Mouse (Mus musculus) CD8-positive naive resting alpha-beta T cell, adult 2 months (primary cell): ENCODE measurements around the gene Arhgap20.

Experiments
- DNase-seq, 2 experiments: peaks; one replicate each; pipeline ENCODE4 v3.0.0; 2022; ENCODE audit warnings: low read depth in 2 of 2, low spot score in 2 of 2

Gene Arhgap20

GRCm38 (mm10) chr9:51798251-51798650 is 33.1 kb downstream of the Arhgap20 start:
- DNase-seq = no peak

- no peak for DNase-seq
Measured at GRCm38 (mm10) chr9:51799156-51799555, 34.0 kb downstream of the Arhgap20 start.

- DNase-seq = no peak
Measured at GRCm38 (mm10) chr9:51807272-51807671, 42.1 kb downstream of the Arhgap20 start.

DNA sequence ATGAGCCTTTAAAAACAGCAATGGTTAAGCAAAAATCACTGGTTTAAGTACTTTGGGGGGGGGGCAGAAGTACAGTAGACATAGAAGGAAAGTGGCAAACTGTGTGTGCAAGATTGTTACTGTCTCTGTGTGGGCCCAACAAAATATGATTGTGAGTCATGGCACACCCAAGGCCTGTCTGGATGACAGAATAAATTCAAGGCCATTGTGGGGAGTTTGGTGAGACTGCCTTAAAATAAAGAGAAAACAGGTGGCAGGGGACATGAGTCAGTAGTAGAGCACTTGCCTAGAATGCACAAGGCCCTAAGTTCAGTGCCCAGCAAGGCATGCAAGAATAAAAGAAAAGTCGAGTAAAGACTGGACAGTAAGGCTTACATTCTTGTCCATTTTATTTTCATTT is 47.8 kb downstream of the Arhgap20 start:
- DNase-seq = no peak

DNA sequence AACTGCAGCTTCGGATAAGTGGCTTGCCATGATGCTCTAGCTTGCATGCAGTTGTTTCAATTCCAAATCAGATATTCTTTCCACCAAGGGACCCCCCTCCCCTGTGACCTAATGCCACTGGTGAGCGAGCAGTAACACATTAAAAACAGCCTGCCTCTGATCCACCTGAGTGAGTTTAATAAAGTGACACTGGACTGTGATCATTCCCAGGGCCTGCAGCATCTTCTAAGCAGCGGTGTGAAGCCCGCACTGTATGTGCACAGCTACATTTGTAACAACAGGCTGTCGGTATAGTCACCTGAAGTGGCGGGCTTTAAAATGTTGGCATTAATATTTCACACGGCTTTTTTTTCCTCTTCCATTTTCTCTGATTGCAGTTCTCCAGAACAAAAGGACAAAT is 59.4 kb downstream of the Arhgap20 start:
- DNase-seq = no peak

- DNase-seq = no peak
Measured at GRCm38 (mm10) chr9:51831596-51831995, 66.5 kb downstream of the Arhgap20 start.

DNA sequence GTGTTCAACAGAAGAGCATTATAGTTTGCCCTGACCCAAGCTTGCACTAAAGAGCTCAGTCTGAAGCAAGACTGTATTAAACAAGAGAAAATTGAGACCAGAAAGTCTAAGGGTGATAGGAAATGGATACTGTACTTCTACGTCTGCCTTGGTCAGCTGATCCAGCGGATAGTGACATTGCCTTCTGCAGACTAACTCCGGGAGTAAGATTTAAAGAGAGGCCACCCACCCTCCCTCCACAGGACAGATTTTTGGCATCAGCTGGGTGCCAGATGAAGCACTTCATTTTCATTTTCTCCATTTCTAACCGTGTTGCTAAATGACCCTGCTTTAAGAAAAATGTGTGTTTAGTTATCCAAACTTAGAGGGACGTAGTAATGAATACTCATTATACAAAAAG is 67.2 kb downstream of the Arhgap20 start:
- DNase-seq = no peak

DNA sequence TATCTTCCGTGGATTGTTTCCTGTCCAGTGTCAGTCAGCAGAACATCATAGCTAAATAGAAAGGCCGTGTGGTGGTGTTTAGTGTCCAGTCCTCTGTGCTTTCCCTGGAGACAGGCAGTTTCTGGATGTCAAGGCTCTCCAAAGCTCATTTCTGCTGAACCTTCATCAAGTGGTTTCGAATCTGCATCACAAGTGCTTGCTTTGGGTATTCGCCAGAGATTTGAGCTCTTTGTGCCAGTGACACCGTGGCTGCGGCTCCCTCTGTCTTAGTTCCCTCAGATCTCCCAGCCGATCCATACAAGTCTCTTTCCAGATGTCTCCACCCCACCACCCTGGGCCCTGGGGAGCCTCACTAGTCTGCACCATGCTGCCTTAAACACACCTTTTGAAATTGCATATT is 72.6 kb downstream of the Arhgap20 start:
- no peak for DNase-seq

- DNase-seq = no peak
Measured at GRCm38 (mm10) chr9:51843216-51843615, 78.1 kb downstream of the Arhgap20 start.

GRCm38 (mm10) chr9:51845796-51846195 is 80.7 kb downstream of the Arhgap20 start:
- DNase-seq = no peak

- DNase-seq = no peak
Measured at GRCm38 (mm10) chr9:51853772-51854171, 88.6 kb downstream of the Arhgap20 start.

GRCm38 (mm10) chr9:51864273-51864672 is 99.1 kb downstream of the Arhgap20 start:
- DNase-seq = no peak

GRCm38 (mm10) chr9:51866634-51867033 is 101.5 kb downstream of the Arhgap20 start:
- no peak for DNase-seq

GRCm38 (mm10) chr9:51869056-51869455 is 103.9 kb downstream of the Arhgap20 start:
- no peak for DNase-seq

DNA sequence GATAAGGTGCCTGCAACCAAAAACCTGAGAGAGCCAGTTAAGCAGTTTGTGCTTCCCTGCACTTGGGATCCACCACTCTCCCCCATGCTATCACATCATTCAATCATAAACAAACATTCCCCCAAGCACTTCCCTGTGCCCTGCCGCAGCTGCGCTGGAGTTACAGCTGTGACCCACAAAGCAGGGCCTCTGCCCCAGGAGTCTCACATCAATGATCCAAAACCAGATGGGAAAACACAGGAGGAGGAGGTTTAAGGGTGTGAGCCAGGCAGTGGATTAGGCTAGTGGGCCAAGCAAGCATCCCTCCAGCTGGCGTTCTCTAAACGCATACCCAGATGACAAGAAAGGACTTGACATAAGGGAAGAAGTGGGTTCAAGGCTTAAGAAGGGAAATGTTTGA is 109.2 kb downstream of the Arhgap20 start:
- DNase-seq = no peak

DNA sequence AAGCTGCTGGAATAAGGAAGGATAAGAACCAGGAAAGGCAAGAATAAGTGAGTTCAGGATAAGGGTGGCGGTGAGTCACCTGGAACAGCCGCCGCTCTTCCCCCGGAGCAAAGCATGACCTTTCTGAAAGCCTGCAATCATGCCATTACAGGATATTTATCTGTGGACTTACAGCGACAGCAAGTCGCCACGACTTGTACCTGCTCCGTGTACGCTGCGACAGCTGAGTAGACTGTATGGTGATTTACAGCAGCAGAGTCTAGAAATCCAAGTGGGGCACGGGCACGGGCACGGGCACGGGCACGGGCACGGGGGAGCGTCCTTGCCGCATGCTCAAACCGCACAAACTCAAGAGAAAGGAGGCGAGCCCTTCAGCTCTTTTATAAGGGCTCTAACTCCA is 110.4 kb downstream of the Arhgap20 start:
- DNase-seq = no peak

- no peak for DNase-seq
Measured at GRCm38 (mm10) chr9:51881386-51881785, 116.2 kb downstream of the Arhgap20 start.

- DNase-seq = no peak
Measured at GRCm38 (mm10) chr9:51881881-51882280, 116.7 kb downstream of the Arhgap20 start.

DNA sequence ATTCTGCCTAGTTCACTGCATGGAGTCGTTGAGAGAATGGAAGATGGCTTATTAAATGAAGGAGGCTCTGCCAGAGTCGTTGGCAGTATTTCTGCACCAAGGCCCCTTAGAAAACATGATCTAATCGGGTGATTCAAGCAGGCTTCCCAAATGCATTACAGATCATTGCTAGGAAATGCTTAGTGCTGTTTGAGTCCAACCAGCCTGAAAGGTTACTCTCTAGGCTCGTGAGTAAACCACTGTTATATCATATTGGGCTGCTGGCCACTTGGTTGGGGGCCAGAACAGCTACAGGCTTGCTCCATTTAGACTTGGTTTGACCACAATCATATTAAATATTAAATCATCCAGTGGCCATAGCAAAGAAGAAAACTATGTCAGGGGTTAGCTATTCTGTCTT is 118.2 kb downstream of the Arhgap20 start:
- no peak for DNase-seq

DNA sequence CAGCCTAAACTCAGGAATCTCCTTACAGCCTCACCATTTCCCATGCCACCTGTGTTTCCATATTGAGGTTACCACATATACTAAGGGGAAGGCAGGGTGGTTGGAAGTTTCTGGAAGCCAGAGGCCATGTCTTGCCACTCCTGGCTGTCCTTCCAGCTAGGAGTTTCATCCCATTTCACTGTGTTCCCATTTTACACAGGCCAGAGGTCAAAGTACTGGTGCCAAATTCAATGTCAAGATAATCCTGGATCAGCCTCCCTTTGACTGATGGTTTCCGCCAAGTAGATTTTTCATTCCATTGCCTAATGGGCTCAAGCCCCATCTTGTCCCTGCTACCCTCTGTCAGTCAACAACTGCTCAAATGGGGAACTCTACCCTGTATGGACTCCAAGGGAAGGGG is 127.8 kb downstream of the Arhgap20 start:
- no peak for DNase-seq
